Mouse (Mus musculus) spleen, adult 2 months (tissue): ENCODE results near the gene Olfr519.

Source experiments
- CTCF ChIP-seq: fragments of 200-500 bp; IDR thresholded peaks from 2 replicates; pipeline ENCODE4 v1.5.1; 2011; ENCODE audit warnings: mild to moderate bottlenecking, inconsistent platforms; ENCODE audit not compliant: insufficient read depth, insufficient read length, insufficient replicate concordance; ENCODE audit errors: extremely low read depth
- POLR2A ChIP-seq: fragments of 200-500 bp; IDR thresholded peaks from 2 replicates; pipeline ENCODE4 v1.6.1; 2011; ENCODE audit warnings: low read depth, low read length, inconsistent platforms

- no peak for TF ChIP-seq POLR2A
- no peak for TF ChIP-seq CTCF
Observed at GRCm38 (mm10) chr7:108903969-108904368, 9.7 kb upstream of the Olfr519 start.
